In the genomic region with DNA sequence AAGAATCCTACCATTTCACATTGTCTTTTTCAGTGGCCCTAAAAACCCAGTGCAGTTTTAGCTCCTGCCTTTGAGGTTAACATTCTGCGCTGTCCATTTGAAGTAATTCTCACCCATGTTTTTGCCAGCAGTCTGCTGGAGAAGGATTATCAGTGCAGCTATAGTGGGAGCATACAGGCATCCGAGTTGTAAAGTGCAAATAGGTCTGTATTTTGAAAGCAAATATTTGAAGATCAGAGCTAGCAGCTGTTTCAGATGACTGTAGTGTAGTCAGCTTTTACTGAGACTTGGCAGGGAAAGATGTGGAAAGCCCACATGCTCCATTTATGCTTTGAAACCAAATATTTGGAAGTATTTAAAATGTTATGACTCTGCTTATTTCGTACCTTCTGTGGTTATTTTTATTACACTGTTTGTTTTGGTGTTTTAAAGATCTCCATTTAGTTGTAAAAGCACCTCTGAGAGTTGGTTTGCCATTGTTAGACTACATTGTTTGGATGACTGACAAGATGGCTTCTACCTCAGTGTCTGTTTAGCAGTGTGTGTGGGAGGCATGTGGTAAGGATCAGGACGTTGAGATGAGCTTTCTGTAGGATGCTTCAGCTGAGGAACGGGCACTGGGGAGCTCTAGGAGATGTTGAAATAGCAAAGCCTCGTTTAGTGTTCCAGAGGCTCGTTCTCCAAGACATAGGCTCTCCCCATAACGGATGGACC, we compare ENCODE assay signal across 26 mouse cellular contexts. TPM values are rescaled to one million over a fixed set of nuclear protein-coding genes. Genes with fewer than 3 reads are reported as not detected.
A peak's percentile ranks its signal among the peaks of the same experiment; 100 is the strongest.
DNase-seq lines count a peak whose midpoint lies in the region; ATAC-seq and TF ChIP-seq lines count a peak whose summit lies in the region.
"Had no signal": no experiment of that assay in that cellular context is flagged by ENCODE, and none has a peak within 500 bp of the region (broad histone marks: within the 10 kb centered on the region; RNA-seq: fewer than 3 reads in every experiment).

No protein-coding gene starts in this region.

- 59% methylated on average over 8 of the region's 8 CpGs for WGBS in limb, embryonic 13.5 days
- WGBS in limb, embryonic 10.5 days: 82% methylated on average over 8 of the region's 8 CpGs
- WGBS in thymus, adult 2 months: 92% methylated on average over 8 of the region's 8 CpGs
- 87% methylated on average over 8 of the region's 8 CpGs for WGBS in embryonic facial prominence, embryonic 10.5 days

- peak overlapping the region; percentile 51 for H3K27ac ChIP-seq in gastrocnemius, adult 2 months
- no peak overlapping the region for H3K27ac ChIP-seq in limb, embryonic 13.5 days
- no peak overlapping the region for H3K27ac ChIP-seq in limb, embryonic 10.5 days
- H3K27ac ChIP-seq in thymus, adult 2 months (ENCODE audit: control insufficient read depth, insufficient read depth, low read length): no peak overlapping the region
- no peak overlapping the region for H3K27ac ChIP-seq in embryonic facial prominence, embryonic 10.5 days (replicated peaks)
- H3K27ac ChIP-seq: hindbrain, embryonic 14.5 days; limb, embryonic 12.5 days; liver, embryonic 14.5 days; midbrain, embryonic 15.5 days; neural tube, embryonic 12.5 days had no signal

- 0 out of 2 replicates have a peak, but pooled peaks have one; percentile 24 for ATAC-seq in limb, embryonic 13.5 days (ENCODE audit: low FRiP score, low read depth)
- ATAC-seq: forebrain, embryonic 14.5 days; inflammation-experienced regulatory T-cells, adult 6 months; midbrain, embryonic 15.5 days had no signal

- no peaks in the 10 kb centered on the region for H3K27me3 ChIP-seq in limb, embryonic 13.5 days
- H3K27me3 ChIP-seq in limb, embryonic 10.5 days (ENCODE audit: low read depth, poor library complexity, severe bottlenecking): no peaks in the 10 kb centered on the region
- no peaks in the 10 kb centered on the region for H3K27me3 ChIP-seq in thymus, adult 2 months (ENCODE audit: control insufficient read depth, insufficient read depth, low read length)
- no peaks in the 10 kb centered on the region for H3K27me3 ChIP-seq in embryonic facial prominence, embryonic 10.5 days (replicated peaks; ENCODE audit: low read depth, poor library complexity, severe bottlenecking)
- H3K27me3 ChIP-seq: limb, embryonic 12.5 days; megakaryocyte, embryonic 14.5 days; midbrain, embryonic 15.5 days; neural tube, embryonic 12.5 days had no signal

- H3K4me1 ChIP-seq in limb, embryonic 13.5 days: 0 out of 2 replicates have a peak, but pooled peaks cover 7% of the 10 kb centered on the region
- H3K4me1 ChIP-seq in limb, embryonic 10.5 days: no peaks in the 10 kb centered on the region
- no peaks in the 10 kb centered on the region for H3K4me1 ChIP-seq in thymus, adult 2 months (replicated peaks; ENCODE audit: control insufficient read depth, insufficient read depth, low read length)
- H3K4me1 ChIP-seq in embryonic facial prominence, embryonic 10.5 days: no peaks in the 10 kb centered on the region
- H3K4me1 ChIP-seq: limb, embryonic 12.5 days; midbrain, embryonic 15.5 days had no signal

- intact Hi-C loops in gastrocnemius, adult 2 months (cut with DNase I): no loop called here

- TF ChIP-seq POLR2A in thymus, adult 2 months (IDR thresholded peaks at IDR 0.05; ENCODE audit: control insufficient read depth, extremely low read depth, insufficient read depth, low read length, poor library complexity): no peak

- H3K9me3 ChIP-seq in limb, embryonic 13.5 days: no peaks in the 10 kb centered on the region
- no peaks in the 10 kb centered on the region for H3K9me3 ChIP-seq in limb, embryonic 10.5 days (replicated peaks)
- no peaks in the 10 kb centered on the region for H3K9me3 ChIP-seq in embryonic facial prominence, embryonic 10.5 days
- H3K9me3 ChIP-seq: limb, embryonic 12.5 days; megakaryocyte, embryonic 14.5 days; midbrain, embryonic 15.5 days; neural tube, embryonic 12.5 days had no signal

- no peak for DNase-seq in gastrocnemius, adult 2 months
- no peak for DNase-seq in gastrocnemius, postnatal 10 days
- no peak for DNase-seq in limb, embryonic 10.5 days (ENCODE audit: low spot score)
- DNase-seq in right cerebral cortex, adult 18-20 months: peak; percentile 30
- DNase-seq in right cerebral cortex, postnatal 10 days (ENCODE audit: low spot score in 2 of 2): no peak
- no peak for DNase-seq in thymus, adult 2 months
- DNase-seq in embryonic facial prominence, embryonic 10.5 days (ENCODE audit: low spot score): no peak
- DNase-seq: adrenal gland, postnatal 10 days; cerebellum, adult 2 months; cerebellum, postnatal 36 days; embryo, embryonic 11 days; gastrocnemius, postnatal 36 days; heart, postnatal 4 days; kidney, postnatal 4 days; retina, postnatal 1 day; right cerebral cortex, postnatal 4 days; thymus, postnatal 25 days had no signal

- peaks cover 36% of the 10 kb centered on the region for H3K36me3 ChIP-seq in limb, embryonic 13.5 days
- peaks cover 55% of the 10 kb centered on the region for H3K36me3 ChIP-seq in limb, embryonic 10.5 days
- peaks cover 18% of the 10 kb centered on the region for H3K36me3 ChIP-seq in thymus, adult 2 months (ENCODE audit: control insufficient read depth, insufficient read depth, low read length)
- H3K36me3 ChIP-seq in embryonic facial prominence, embryonic 10.5 days (replicated peaks): peaks cover 54% of the 10 kb centered on the region

- TF ChIP-seq CTCF in gastrocnemius, adult 2 months (IDR thresholded peaks at IDR 0.05): no peak
- TF ChIP-seq CTCF in thymus, adult 2 months (IDR thresholded peaks at IDR 0.05; ENCODE audit: borderline replicate concordance, control insufficient read depth, extremely low read depth, insufficient read depth, low read length, poor library complexity): no peak

- no peak overlapping the region; the same call in 1 of the 2 replicates for H3K4me3 ChIP-seq in gastrocnemius, adult 2 months
- H3K4me3 ChIP-seq in limb, embryonic 13.5 days: no peak overlapping the region
- H3K4me3 ChIP-seq in limb, embryonic 10.5 days: no peak overlapping the region
- no peak overlapping the region for H3K4me3 ChIP-seq in thymus, adult 2 months (ENCODE audit: control insufficient read depth, insufficient read depth, low read length)
- no peak overlapping the region for H3K4me3 ChIP-seq in embryonic facial prominence, embryonic 10.5 days
- H3K4me3 ChIP-seq: limb, embryonic 12.5 days; megakaryocyte, embryonic 14.5 days; midbrain, embryonic 15.5 days; neural tube, embryonic 12.5 days had no signal

- H3K4me2 ChIP-seq in limb, embryonic 13.5 days (replicated peaks): no peak overlapping the region
- H3K4me2 ChIP-seq: hindbrain, embryonic 14.5 days; limb, embryonic 12.5 days; midbrain, embryonic 15.5 days; neural tube, embryonic 12.5 days had no signal

- no peak overlapping the region for H3K9ac ChIP-seq in limb, embryonic 13.5 days
- H3K9ac ChIP-seq: hindbrain, embryonic 14.5 days; limb, embryonic 12.5 days; liver, embryonic 14.5 days; midbrain, embryonic 15.5 days; neural tube, embryonic 12.5 days had no signal

RNA-seq across cellular contexts. Expression of a gene that starts 31.7 kb away (rescaled TPM):
- 10 to 100 TPM; 35.5 to 54.4 TPM for total RNA-seq in gastrocnemius, adult 2 months (2021)
- total RNA-seq in gastrocnemius, postnatal 10 days (2021): 10 to 100 TPM; 42.0 to 48.3 TPM
- polyA plus RNA-seq in limb, embryonic 13.5 days (2015; fragmentation: Nextera tagmentation; extraction: Ambion mirVana): 28.6 and 30.1 TPM in 2 replicates
- polyA plus RNA-seq in limb, embryonic 10.5 days (2016; fragmentation: Nextera tagmentation; extraction: Ambion mirVana): 25.1 and 28.5 TPM in 2 replicates
- polyA plus RNA-seq in thymus, adult 2 months (2012; rRNA removed): 15.0 and 17.6 TPM in 2 replicates
- 26.5 and 27.7 TPM in 2 replicates for polyA plus RNA-seq in embryonic facial prominence, embryonic 10.5 days (2016; fragmentation: Nextera tagmentation; extraction: Ambion mirVana)
